Mouse (Mus musculus): ENCODE measurements around the gene Sall2. TPM values are rescaled to one million over a fixed set of nuclear protein-coding genes. Genes with fewer than 3 reads are reported as not detected.

Gene Sall2
- total and polyA plus RNA-seq, 3 experiments = not detected

GRCm38 (mm10) chr14:52327375-52327901 lies 1.1 kb downstream of the Sall2 start:
- no peaks in the 10 kb centered on the region for H3K79me2 ChIP-seq (ENCODE audit: control insufficient read depth, insufficient read depth, low read length, poor library complexity)
- H3K36me3 ChIP-seq (ENCODE audit: control insufficient read depth in 1 of 2, insufficient read depth in 2 of 2, low read length in 2 of 2) = no peaks in the 10 kb centered on the region
- TF ChIP-seq NELFE (IDR thresholded peaks at IDR 0.05; ENCODE audit: low read depth, low read length) = no peak
- TF ChIP-seq GATA1 (IDR thresholded peaks at IDR 0.05; ENCODE audit: low read depth, low read length) = no peak
- no peak for TF ChIP-seq POLR2AphosphoS5 (IDR thresholded peaks at IDR 0.05; ENCODE audit: borderline replicate concordance, low read depth, low read length)
- no peak for TF ChIP-seq TAL1 (IDR thresholded peaks at IDR 0.05; ENCODE audit: low read length)
- no peak for TF ChIP-seq E2F4 (IDR thresholded peaks at IDR 0.05; ENCODE audit: borderline replicate concordance, low read depth, low read length)
- no peak for TF ChIP-seq UBTF (IDR thresholded peaks at IDR 0.05; ENCODE audit: borderline replicate concordance, insufficient read depth, low read depth, low read length)
- no peak for TF ChIP-seq CHD2 (IDR thresholded peaks at IDR 0.05; ENCODE audit: low read length)
- H3K4me1 ChIP-seq (ENCODE audit: control insufficient read depth in 1 of 2, insufficient read depth in 2 of 2, low read length in 2 of 2) = no peaks in the 10 kb centered on the region
- no peak for DNase-seq (ENCODE audit: low read depth, low spot score)
- no peak overlapping the region for H3K4me3 ChIP-seq (ENCODE audit: control insufficient read depth in 1 of 2, insufficient read depth in 1 of 2, low read depth in 2 of 2, low read length in 2 of 2)
- no peaks in the 10 kb centered on the region for H3K9me3 ChIP-seq (replicated peaks; ENCODE audit: insufficient read depth, low read length)
- H3K27ac ChIP-seq (ENCODE audit: control insufficient read depth, low read depth, low read length) = no peak overlapping the region
- H3K9ac ChIP-seq (ENCODE audit: control insufficient read depth, low read depth, low read length, poor library complexity, severe bottlenecking) = no peak overlapping the region
- peaks cover 18 to 45% of the 10 kb centered on the region in 2 experiments for H3K27me3 ChIP-seq (ENCODE audit: control insufficient read depth in 1 of 2, insufficient read depth in 2 of 2, low read length in 2 of 2)

- DNase-seq (ENCODE audit: low read depth, low spot score) = no peak
- H3K9ac ChIP-seq (ENCODE audit: control insufficient read depth, low read depth, low read length, poor library complexity, severe bottlenecking) = no peak overlapping the region
- no peaks in the 10 kb centered on the region for H3K4me1 ChIP-seq (ENCODE audit: control insufficient read depth in 1 of 2, insufficient read depth in 2 of 2, low read length in 2 of 2)
- H3K36me3 ChIP-seq (ENCODE audit: control insufficient read depth in 1 of 2, insufficient read depth in 2 of 2, low read length in 2 of 2) = no peaks in the 10 kb centered on the region
- H3K79me2 ChIP-seq (ENCODE audit: control insufficient read depth, insufficient read depth, low read length, poor library complexity) = no peaks in the 10 kb centered on the region
- no peak overlapping the region for H3K27ac ChIP-seq (ENCODE audit: control insufficient read depth, low read depth, low read length)
- no peak overlapping the region for H3K4me3 ChIP-seq (ENCODE audit: control insufficient read depth in 1 of 2, insufficient read depth in 1 of 2, low read depth in 2 of 2, low read length in 2 of 2)
- no peaks in the 10 kb centered on the region for H3K9me3 ChIP-seq (replicated peaks; ENCODE audit: insufficient read depth, low read length)
- peak in 1 of 3 experiments; percentile 19; a peak in 3 of 6 replicates for TF ChIP-seq CTCF (IDR thresholded peaks at IDR 0.05 in 2 of 3, conservative IDR thresholded peaks at IDR 0.05 in 1 of 3; ENCODE audit: control insufficient read depth in 1 of 3, insufficient read depth in 1 of 3, low read depth in 2 of 3, low read length in 3 of 3, poor library complexity in 1 of 3, severe bottlenecking in 1 of 3)
- no peak for TF ChIP-seq KAT2A (conservative IDR thresholded peaks at IDR 0.05; ENCODE audit: low read depth, low read length)
- H3K27me3 ChIP-seq (ENCODE audit: control insufficient read depth in 1 of 2, insufficient read depth in 2 of 2, low read length in 2 of 2) = peaks cover 18 to 42% of the 10 kb centered on the region in 2 experiments
Observed at GRCm38 (mm10) chr14:52325890-52326289, 2.7 kb downstream of the Sall2 start.

- Histone ChIP-seq H3K79me2 (ENCODE audit: control insufficient read depth, insufficient read depth, low read length, poor library complexity) (no peaks in the 10 kb centered on the region), H3K36me3 (ENCODE audit: control insufficient read depth in 1 of 2, insufficient read depth in 2 of 2, low read length in 2 of 2) (no peaks in the 10 kb centered on the region), H3K27ac (ENCODE audit: control insufficient read depth, low read depth, low read length) (no peak overlapping the region), H3K9me3 (replicated peaks; ENCODE audit: insufficient read depth, low read length) (no peaks in the 10 kb centered on the region), H3K27me3 (ENCODE audit: control insufficient read depth in 1 of 2, insufficient read depth in 2 of 2, low read length in 2 of 2) (peaks cover 16 to 28% of the 10 kb centered on the region in 2 experiments), H3K9ac (ENCODE audit: control insufficient read depth, low read depth, low read length, poor library complexity, severe bottlenecking) (no peak overlapping the region), H3K4me3 (ENCODE audit: control insufficient read depth in 1 of 2, insufficient read depth in 1 of 2, low read depth in 2 of 2, low read length in 2 of 2) (no peak overlapping the region), H3K4me1 (ENCODE audit: control insufficient read depth in 1 of 2, insufficient read depth in 2 of 2, low read length in 2 of 2) (no peaks in the 10 kb centered on the region)
- no peak for DNase-seq (ENCODE audit: low read depth, low spot score)
- TF ChIP-seq MYB (IDR thresholded peaks at IDR 0.05; ENCODE audit: low read depth, low read length) = no peak
- no peak for TF ChIP-seq BHLHE40 (IDR thresholded peaks at IDR 0.05; ENCODE audit: borderline replicate concordance, low read depth, low read length)
- TF ChIP-seq NELFE (IDR thresholded peaks at IDR 0.05; ENCODE audit: low read depth, low read length) = no peak
- no peak for TF ChIP-seq ETS1 (IDR thresholded peaks at IDR 0.05; ENCODE audit: low read depth, low read length)
- TF ChIP-seq USF1 (IDR thresholded peaks at IDR 0.05; ENCODE audit: low read depth, low read length) = no peak
- no peak for TF ChIP-seq MXI1 (IDR thresholded peaks at IDR 0.05; ENCODE audit: low read depth, low read length)
Observed at GRCm38 (mm10) chr14:52319361-52319760, 9.2 kb downstream of the Sall2 start.

All from MEL (cell line).